Mouse (Mus musculus): ENCODE data around the gene Dock10. TPM values are rescaled to one million over a fixed set of nuclear protein-coding genes. Genes with fewer than 3 reads are reported as not detected.

The Dock10 gene
- polyA plus RNA-seq, 1 experiment = 3.4 TPM

GRCm38 (mm10) chr1:80453971-80454370, 304.4 kb downstream of the Dock10 start:
- Histone ChIP-seq H3K27ac (replicated peaks; ENCODE audit: low read depth, low read length) (no peak overlapping the region), H3K4me1 (ENCODE audit: control insufficient read depth, insufficient read depth, insufficient read length, low read length) (no peaks in the 10 kb centered on the region), H3K4me3 (ENCODE audit: insufficient read depth, low read depth, low read length) (no peak overlapping the region)

- Histone ChIP-seq H3K27ac (replicated peaks; ENCODE audit: low read depth, low read length) (no peak overlapping the region), H3K4me1 (ENCODE audit: control insufficient read depth, insufficient read depth, insufficient read length, low read length) (no peaks in the 10 kb centered on the region), H3K4me3 (ENCODE audit: insufficient read depth, low read depth, low read length) (no peak overlapping the region)
Observed at GRCm38 (mm10) chr1:80451914-80452549, 306.3 kb downstream of the Dock10 start.

Measured in brown adipose tissue, adult 24 weeks (tissue).